Mouse (Mus musculus): ENCODE results near the gene Cldn14. TPM values are rescaled to one million over a fixed set of nuclear protein-coding genes. Genes with fewer than 3 reads are reported as not detected.

Gene Cldn14
- total RNA-seq, 2 experiments from 2014 or later = not detected

Other genes with a start within 250 kb of the Cldn14 start
- gene Morc3, start 176.7 kb downstream of the Cldn14 start, total RNA-seq (2015) = 115 and 119 TPM in 2 replicates
- 132 and 185 TPM in 2 replicates for gene Morc3, start 176.7 kb downstream of the Cldn14 start, total RNA-seq (2017)
- 38.3 and 49.3 TPM in 2 replicates for gene Chaf1b, start 124.9 kb downstream of the Cldn14 start, total RNA-seq (2015)
- 51.5 and 51.6 TPM in 2 replicates for gene Chaf1b, start 124.9 kb downstream of the Cldn14 start, total RNA-seq (2017)
- gene Sim2, start 76.1 kb upstream of the Cldn14 start, total RNA-seq (2015) = 0.35 and 0.56 TPM in 2 replicates
- 0.20 TPM in 1 of 2 replicates, not detected in the other for gene Sim2, start 76.1 kb upstream of the Cldn14 start, total RNA-seq (2017)